Mouse (Mus musculus): ENCODE measurements around the gene Tfip11. TPM values are rescaled to one million over a fixed set of nuclear protein-coding genes. Genes with fewer than 3 reads are reported as not detected.

The Tfip11 gene
- total and polyA plus RNA-seq, 3 experiments, result 34.6 to 44.7 TPM; not detected in 1

DNA sequence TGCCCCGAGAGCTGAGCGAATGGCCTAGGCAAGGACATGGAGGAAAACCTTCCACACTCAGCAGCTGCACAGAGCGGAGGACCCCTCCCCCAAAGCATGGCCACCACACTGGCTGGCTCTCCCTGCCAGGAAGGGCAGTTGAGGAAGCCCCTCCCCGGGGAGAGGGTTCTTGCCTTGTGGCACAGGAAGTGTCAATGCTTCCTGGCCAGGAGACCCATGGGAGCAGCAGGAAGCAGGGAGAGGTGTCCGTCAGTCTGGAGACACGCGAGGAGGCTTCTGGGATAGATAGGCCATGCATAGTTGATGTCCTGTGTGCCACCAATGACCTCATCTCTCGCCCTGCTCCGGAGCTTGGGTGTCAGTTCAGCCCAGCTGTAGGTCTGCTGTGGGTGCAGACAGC lies 30.2 kb downstream of the Tfip11 start:
- no peak for DNase-seq (ENCODE audit: low read depth, low spot score)
- 0 out of 4 replicates have a peak, but pooled peaks cover 0 to 5% of the 10 kb centered on the region in 2 experiments for H3K4me1 ChIP-seq (ENCODE audit: control insufficient read depth in 1 of 2, insufficient read depth in 2 of 2, low read length in 2 of 2)
- no peaks in the 10 kb centered on the region for H3K27me3 ChIP-seq (ENCODE audit: control insufficient read depth in 1 of 2, insufficient read depth in 2 of 2, low read length in 2 of 2)
- H3K4me3 ChIP-seq (ENCODE audit: control insufficient read depth in 1 of 2, insufficient read depth in 1 of 2, low read depth in 2 of 2, low read length in 2 of 2), result no peak overlapping the region
- H3K9ac ChIP-seq (ENCODE audit: control insufficient read depth, low read depth, low read length, poor library complexity, severe bottlenecking), result no peak overlapping the region
- no peaks in the 10 kb centered on the region for H3K79me2 ChIP-seq (ENCODE audit: control insufficient read depth, insufficient read depth, low read length, poor library complexity)
- H3K36me3 ChIP-seq (ENCODE audit: control insufficient read depth in 1 of 2, insufficient read depth in 2 of 2, low read length in 2 of 2), result peaks cover 2 to 3% of the 10 kb centered on the region in 2 experiments; a peak in 3 of 4 replicates
- no peaks in the 10 kb centered on the region for H3K9me3 ChIP-seq (replicated peaks; ENCODE audit: insufficient read depth, low read length)
- H3K27ac ChIP-seq (ENCODE audit: control insufficient read depth, low read depth, low read length), result no peak overlapping the region
- TF ChIP-seq TCF12 (IDR thresholded peaks at IDR 0.05; ENCODE audit: low read depth, low read length), result no peak
- no peak for TF ChIP-seq TBP (IDR thresholded peaks at IDR 0.05; ENCODE audit: low read depth, low read length)
- TF ChIP-seq BHLHE40 (IDR thresholded peaks at IDR 0.05; ENCODE audit: borderline replicate concordance, low read depth, low read length), result no peak
- no peak for TF ChIP-seq CTCF (IDR thresholded peaks at IDR 0.05 in 2 of 3, conservative IDR thresholded peaks at IDR 0.05 in 1 of 3; ENCODE audit: control insufficient read depth in 1 of 3, insufficient read depth in 1 of 3, low read depth in 2 of 3, low read length in 3 of 3, poor library complexity in 1 of 3, severe bottlenecking in 1 of 3)
- no peak for TF ChIP-seq ETS1 (IDR thresholded peaks at IDR 0.05; ENCODE audit: low read depth, low read length)
- TF ChIP-seq MYB (IDR thresholded peaks at IDR 0.05; ENCODE audit: low read depth, low read length), result no peak
- TF ChIP-seq GATA1 (IDR thresholded peaks at IDR 0.05; ENCODE audit: low read depth, low read length), result no peak
- no peak for TF ChIP-seq KAT2A (conservative IDR thresholded peaks at IDR 0.05; ENCODE audit: low read depth, low read length)
- TF ChIP-seq MAX (IDR thresholded peaks at IDR 0.05; ENCODE audit: low read length), result no peak
- no peak for TF ChIP-seq ZC3H11A (IDR thresholded peaks at IDR 0.05; ENCODE audit: low read depth, low read length)
- TF ChIP-seq HCFC1 (IDR thresholded peaks at IDR 0.05; ENCODE audit: low read depth, low read length), result no peak
- TF ChIP-seq TAL1 (IDR thresholded peaks at IDR 0.05; ENCODE audit: low read length), result no peak
- TF ChIP-seq GABPA (IDR thresholded peaks at IDR 0.05; ENCODE audit: low read depth, low read length), result no peak
- no peak for TF ChIP-seq MXI1 (IDR thresholded peaks at IDR 0.05; ENCODE audit: low read depth, low read length)
- no peak for TF ChIP-seq RAD21 (IDR thresholded peaks at IDR 0.05; ENCODE audit: low read depth, low read length)

- TF ChIP-seq ELF1 (IDR thresholded peaks at IDR 0.05; ENCODE audit: low read depth, low read length) (no peak), TCF12 (IDR thresholded peaks at IDR 0.05; ENCODE audit: low read depth, low read length) (peak; percentile 59; the same call in 1 of the 2 replicates), EP300 (IDR thresholded peaks at IDR 0.05; ENCODE audit: low read depth in 1 of 2, low read length in 2 of 2) (peak; percentile 44 to 61), POLR2AphosphoS5 (IDR thresholded peaks at IDR 0.05; ENCODE audit: borderline replicate concordance, low read depth, low read length) (no peak), SIN3A (IDR thresholded peaks at IDR 0.05; ENCODE audit: low read length) (no peak; the same call in 1 of the 2 replicates), GATA1 (IDR thresholded peaks at IDR 0.05; ENCODE audit: low read depth, low read length) (peak; percentile 65), TAL1 (IDR thresholded peaks at IDR 0.05; ENCODE audit: low read length) (peak; percentile 99), ETS1 (IDR thresholded peaks at IDR 0.05; ENCODE audit: low read depth, low read length) (0 out of 2 replicates have a peak, but pooled peaks have one; percentile 36), POLR2A (IDR thresholded peaks at IDR 0.05; ENCODE audit: control insufficient read depth in 1 of 2, insufficient read depth in 1 of 2, low read depth in 1 of 2, low read length in 2 of 2, poor library complexity in 1 of 2) (no peak), CHD1 (IDR thresholded peaks at IDR 0.05; ENCODE audit: low read depth, low read length) (no peak), GABPA (IDR thresholded peaks at IDR 0.05; ENCODE audit: low read depth, low read length) (no peak)
- DNase-seq (ENCODE audit: low read depth, low spot score), result peak; percentile 64
- Histone ChIP-seq H3K4me3 (ENCODE audit: control insufficient read depth in 1 of 2, insufficient read depth in 1 of 2, low read depth in 2 of 2, low read length in 2 of 2) (no peak overlapping the region), H3K79me2 (ENCODE audit: control insufficient read depth, insufficient read depth, low read length, poor library complexity) (no peaks in the 10 kb centered on the region), H3K27ac (ENCODE audit: control insufficient read depth, low read depth, low read length) (0 out of 2 replicates have a peak overlapping the region, but pooled peaks have one; percentile 5), H3K9me3 (replicated peaks; ENCODE audit: insufficient read depth, low read length) (no peaks in the 10 kb centered on the region), H3K36me3 (ENCODE audit: control insufficient read depth in 1 of 2, insufficient read depth in 2 of 2, low read length in 2 of 2) (peaks cover 2 to 3% of the 10 kb centered on the region in 2 experiments; a peak in 3 of 4 replicates), H3K27me3 (ENCODE audit: control insufficient read depth in 1 of 2, insufficient read depth in 2 of 2, low read length in 2 of 2) (no peaks in the 10 kb centered on the region), H3K4me1 (ENCODE audit: control insufficient read depth in 1 of 2, insufficient read depth in 2 of 2, low read length in 2 of 2) (0 out of 4 replicates have a peak, but pooled peaks cover 0 to 5% of the 10 kb centered on the region in 2 experiments), H3K9ac (ENCODE audit: control insufficient read depth, low read depth, low read length, poor library complexity, severe bottlenecking) (no peak overlapping the region)
Observed at GRCm38 (mm10) chr5:112359520-112359919, 33.4 kb downstream of the Tfip11 start.
